Mouse (Mus musculus): Measurements from ENCODE around the gene Fam131a. TPM values are rescaled to one million over a fixed set of nuclear protein-coding genes. Genes with fewer than 3 reads are reported as not detected.
A peak's percentile ranks its signal among the peaks of the same experiment; 100 is the strongest.

Fam131a gene
- polyA plus RNA-seq, 1 experiment from 2014 or later = 7.1 TPM

GRCm38 (mm10) chr16:20724338-20724748 is 31.3 kb downstream of the Fam131a start:
- peaks cover 34% of the 10 kb centered on the region for H3K36me3 ChIP-seq (replicated peaks)
- 35% methylated on average over 5 of the region's 5 CpGs for WGBS
- H3K27me3 ChIP-seq (ENCODE audit: poor library complexity, severe bottlenecking) = no peaks in the 10 kb centered on the region
- no peak overlapping the region for H3K4me3 ChIP-seq
- no peaks in the 10 kb centered on the region for H3K9me3 ChIP-seq
- H3K4me1 ChIP-seq = 0 out of 2 replicates have a peak, but pooled peaks cover 3% of the 10 kb centered on the region
- DNase-seq (ENCODE audit: extremely low spot score, low spot score) = peak; percentile 55
- no peak overlapping the region for H3K27ac ChIP-seq

GRCm38 (mm10) chr16:20725321-20725720 is 32.3 kb downstream of the Fam131a start:
- Histone ChIP-seq H3K27me3 (ENCODE audit: poor library complexity, severe bottlenecking) (peaks cover 3% of the 10 kb centered on the region; the same call in 1 of the 2 replicates), H3K4me3 (no peak overlapping the region), H3K4me1 (peaks cover 10% of the 10 kb centered on the region), H3K36me3 (replicated peaks) (peaks cover 24% of the 10 kb centered on the region), H3K27ac (no peak overlapping the region), H3K9me3 (no peaks in the 10 kb centered on the region)
- 87% methylated on average over 7 of the region's 7 CpGs for WGBS
- DNase-seq (ENCODE audit: extremely low spot score, low spot score) = no peak

- H3K27ac ChIP-seq = no peak overlapping the region
- no peak for DNase-seq (ENCODE audit: extremely low spot score, low spot score)
- H3K4me3 ChIP-seq = no peak overlapping the region
- H3K4me1 ChIP-seq = peaks cover 13% of the 10 kb centered on the region
- H3K36me3 ChIP-seq (replicated peaks) = peaks cover 20% of the 10 kb centered on the region
- no peaks in the 10 kb centered on the region for H3K9me3 ChIP-seq
- peaks cover 6% of the 10 kb centered on the region; the same call in 1 of the 2 replicates for H3K27me3 ChIP-seq (ENCODE audit: poor library complexity, severe bottlenecking)
- 82% methylated on average over 4 of the region's 4 CpGs for WGBS
These were observed 32.7 kb downstream of the Fam131a start for GRCm38 (mm10) chr16:20725750-20726149.

GRCm38 (mm10) chr16:20726384-20726783 is 33.3 kb downstream of the Fam131a start:
- H3K9me3 ChIP-seq = no peaks in the 10 kb centered on the region
- H3K4me3 ChIP-seq = no peak overlapping the region
- H3K36me3 ChIP-seq (replicated peaks) = peaks cover 14% of the 10 kb centered on the region
- DNase-seq (ENCODE audit: extremely low spot score, low spot score) = no peak
- H3K27ac ChIP-seq = no peak overlapping the region
- 73% methylated on average over 1 of the region's 1 CpGs for WGBS
- peaks cover 8% of the 10 kb centered on the region for H3K27me3 ChIP-seq (ENCODE audit: poor library complexity, severe bottlenecking)
- H3K4me1 ChIP-seq = peaks cover 13% of the 10 kb centered on the region

GRCm38 (mm10) chr16:20730293-20730711 is 37.3 kb downstream of the Fam131a start:
- WGBS = 41% methylated on average over 5 of the region's 5 CpGs
- Histone ChIP-seq H3K4me3 (no peak overlapping the region), H3K9me3 (no peaks in the 10 kb centered on the region), H3K36me3 (replicated peaks) (no peaks in the 10 kb centered on the region), H3K27ac (no peak overlapping the region), H3K27me3 (ENCODE audit: poor library complexity, severe bottlenecking) (peaks cover 47% of the 10 kb centered on the region), H3K4me1 (peaks cover 39% of the 10 kb centered on the region)
- no peak for DNase-seq (ENCODE audit: extremely low spot score, low spot score)

GRCm38 (mm10) chr16:20731688-20732087 is 38.6 kb downstream of the Fam131a start:
- Histone ChIP-seq H3K9me3 (no peaks in the 10 kb centered on the region), H3K27ac (0 out of 2 replicates have a peak overlapping the region, but pooled peaks have one; percentile 91), H3K4me1 (peaks cover 39% of the 10 kb centered on the region), H3K27me3 (ENCODE audit: poor library complexity, severe bottlenecking) (peaks cover 61% of the 10 kb centered on the region), H3K36me3 (replicated peaks) (no peaks in the 10 kb centered on the region), H3K4me3 (no peak overlapping the region; the same call in 1 of the 2 replicates)
- DNase-seq (ENCODE audit: extremely low spot score, low spot score) = no peak
- 69% methylated on average over 5 of the region's 5 CpGs for WGBS

GRCm38 (mm10) chr16:20732251-20732924 is 39.3 kb downstream of the Fam131a start:
- peak; percentile 33 for DNase-seq (ENCODE audit: extremely low spot score, low spot score)
- no peaks in the 10 kb centered on the region for H3K36me3 ChIP-seq (replicated peaks)
- H3K4me1 ChIP-seq = peaks cover 39% of the 10 kb centered on the region
- WGBS = under 1% methylated on average over 28 of the region's 30 CpGs
- H3K27ac ChIP-seq = peak overlapping the region; percentile 91
- peaks cover 68% of the 10 kb centered on the region for H3K27me3 ChIP-seq (ENCODE audit: poor library complexity, severe bottlenecking)
- H3K9me3 ChIP-seq = no peaks in the 10 kb centered on the region
- peak overlapping the region; percentile 79 for H3K4me3 ChIP-seq

- Histone ChIP-seq H3K9me3 (no peaks in the 10 kb centered on the region), H3K4me1 (peaks cover 39% of the 10 kb centered on the region), H3K27ac (peak within 1 kb of the TSS; percentile 91), H3K36me3 (replicated peaks) (no peaks in the 10 kb centered on the region), H3K27me3 (ENCODE audit: poor library complexity, severe bottlenecking) (peaks cover 68% of the 10 kb centered on the region), H3K4me3 (peak within 1 kb of the TSS; percentile 79)
- DNase-seq (ENCODE audit: extremely low spot score, low spot score) = peak; percentile 69
- WGBS = under 1% methylated on average over 61 of the region's 70 CpGs
These were observed 40.1 kb downstream of the Fam131a start, which contains the start of gene Chrd for GRCm38 (mm10) chr16:20732925-20733730. Gene Chrd (plus strand): TSS chr16:20733127.

- Histone ChIP-seq H3K36me3 (replicated peaks) (no peaks in the 10 kb centered on the region), H3K4me1 (peaks cover 39% of the 10 kb centered on the region), H3K9me3 (no peaks in the 10 kb centered on the region), H3K27me3 (ENCODE audit: poor library complexity, severe bottlenecking) (peaks cover 68% of the 10 kb centered on the region), H3K4me3 (peak within 1 kb of the TSS; percentile 79), H3K27ac (peak within 1 kb of the TSS; percentile 91)
- 3% methylated on average over 45 of the region's 45 CpGs for WGBS
- peak; percentile 39 for DNase-seq (ENCODE audit: extremely low spot score, low spot score)
These were observed 41.0 kb downstream of the Fam131a start, which contains the start of gene Thpo for GRCm38 (mm10) chr16:20733731-20734730. Gene Thpo (minus strand): TSS chr16:20734511.

GRCm38 (mm10) chr16:20735651-20736050 is 42.6 kb downstream of the Fam131a start:
- H3K27me3 ChIP-seq (ENCODE audit: poor library complexity, severe bottlenecking) = peaks cover 62% of the 10 kb centered on the region
- H3K9me3 ChIP-seq = no peaks in the 10 kb centered on the region
- peaks cover 30% of the 10 kb centered on the region for H3K4me1 ChIP-seq
- 87% methylated on average over 5 of the region's 5 CpGs for WGBS
- no peak overlapping the region for H3K27ac ChIP-seq
- no peak overlapping the region for H3K4me3 ChIP-seq
- no peak for DNase-seq (ENCODE audit: extremely low spot score, low spot score)
- no peaks in the 10 kb centered on the region; the same call in 1 of the 2 replicates for H3K36me3 ChIP-seq (replicated peaks)

GRCm38 (mm10) chr16:20736168-20736567 is 43.1 kb downstream of the Fam131a start:
- peaks cover 30% of the 10 kb centered on the region for H3K4me1 ChIP-seq
- H3K9me3 ChIP-seq = no peaks in the 10 kb centered on the region
- no peak overlapping the region for H3K4me3 ChIP-seq
- no peak for DNase-seq (ENCODE audit: extremely low spot score, low spot score)
- no peaks in the 10 kb centered on the region; the same call in 1 of the 2 replicates for H3K36me3 ChIP-seq (replicated peaks)
- 92% methylated on average over 7 of the region's 7 CpGs for WGBS
- H3K27me3 ChIP-seq (ENCODE audit: poor library complexity, severe bottlenecking) = peaks cover 62% of the 10 kb centered on the region
- no peak overlapping the region for H3K27ac ChIP-seq

- Histone ChIP-seq H3K4me1 (peaks cover 27% of the 10 kb centered on the region), H3K27me3 (ENCODE audit: poor library complexity, severe bottlenecking) (peaks cover 56% of the 10 kb centered on the region), H3K27ac (no peak overlapping the region), H3K4me3 (no peak overlapping the region), H3K36me3 (replicated peaks) (no peaks in the 10 kb centered on the region; the same call in 1 of the 2 replicates), H3K9me3 (no peaks in the 10 kb centered on the region)
- DNase-seq (ENCODE audit: extremely low spot score, low spot score) = no peak
- WGBS = 86% methylated on average over 5 of the region's 5 CpGs
These were observed 43.8 kb downstream of the Fam131a start for GRCm38 (mm10) chr16:20736823-20737222.

All from forebrain, embryonic 10.5 days (tissue).